Mouse (Mus musculus) lung, postnatal 0 days (tissue): ENCODE data around the gene Elfn1.

Experiments
- CTCF ChIP-seq: IDR thresholded peaks from 2 replicates; pipeline ENCODE4 v1.5.1; 2016; ENCODE audit warnings: antibody characterized with exemption, mild to moderate bottlenecking
- EP300 ChIP-seq: IDR thresholded peaks from 2 replicates; pipeline ENCODE4 v1.6.1; 2016; ENCODE audit warnings: antibody characterized with exemption, mild to moderate bottlenecking, control low read depth

DNA sequence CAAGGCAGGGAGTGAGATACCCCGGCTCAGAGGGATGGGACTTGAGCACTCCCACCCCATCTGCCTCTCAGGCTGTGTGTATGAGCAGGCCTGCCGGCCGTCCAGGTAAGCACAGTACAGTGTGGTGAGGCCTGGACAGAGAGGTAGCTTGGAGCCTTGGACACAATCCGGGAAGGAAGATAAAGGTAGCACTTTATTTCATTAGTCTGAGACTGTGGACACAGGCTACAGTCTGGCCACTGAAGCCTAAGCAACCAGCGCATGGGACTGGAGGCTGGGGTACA, 100.7 kb downstream of the Elfn1 start:
- TF ChIP-seq CTCF (no peak), EP300 (no peak)
